Mouse (Mus musculus) testis, postnatal 14 days (tissue): ENCODE measurements around the gene Dhx9.
"Not testable (repeated sequence)": the region's sequence is repeated elsewhere in the genome, so short reads cannot be mapped to it uniquely, and the experiment has no call there.

ENCODE experiments used
- DNase-seq: peaks from one replicate; pipeline ENCODE4 v3.0.0; 2021; ENCODE audit warnings: low spot score

Gene Dhx9

DNA sequence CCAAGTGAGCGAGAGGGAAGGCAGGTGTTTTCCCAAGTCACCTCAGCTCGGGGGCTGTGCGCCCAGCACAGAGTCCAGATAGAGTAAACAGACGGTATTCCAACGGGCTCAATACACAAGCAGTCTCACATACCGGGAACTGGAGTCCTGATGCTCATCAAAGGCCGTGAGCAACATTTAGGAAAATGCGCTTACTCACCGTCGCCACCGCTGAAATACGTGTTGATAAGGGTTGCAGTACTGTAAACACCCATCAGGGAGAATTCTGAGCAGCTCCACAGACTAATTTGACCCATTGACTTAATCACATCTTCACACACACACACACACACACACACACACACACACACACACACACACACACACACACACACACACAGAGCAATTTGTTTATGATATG lies 63.2 kb downstream of the Dhx9 start:
- no peak for DNase-seq

DNA sequence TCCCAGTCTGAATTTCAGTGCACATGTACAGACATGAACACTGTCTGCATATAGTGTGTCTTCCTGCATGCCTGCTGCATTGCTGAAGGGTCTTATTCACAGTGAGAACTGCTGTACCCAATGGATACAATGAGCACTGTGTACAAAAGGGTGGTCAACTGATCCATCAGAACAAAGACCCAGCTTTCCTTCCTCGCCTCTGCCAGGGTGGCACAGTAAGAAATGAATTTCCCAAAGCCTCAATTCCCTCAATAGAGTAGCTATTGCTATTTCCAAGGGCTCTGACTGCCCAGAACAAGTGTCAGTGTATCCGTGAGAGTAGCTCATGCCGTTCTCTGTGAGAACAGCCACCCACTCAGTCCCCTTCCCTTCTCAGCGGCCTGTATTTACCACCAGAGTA lies 69.7 kb downstream of the Dhx9 start:
- DNase-seq, result not testable (repeated sequence)

DNA sequence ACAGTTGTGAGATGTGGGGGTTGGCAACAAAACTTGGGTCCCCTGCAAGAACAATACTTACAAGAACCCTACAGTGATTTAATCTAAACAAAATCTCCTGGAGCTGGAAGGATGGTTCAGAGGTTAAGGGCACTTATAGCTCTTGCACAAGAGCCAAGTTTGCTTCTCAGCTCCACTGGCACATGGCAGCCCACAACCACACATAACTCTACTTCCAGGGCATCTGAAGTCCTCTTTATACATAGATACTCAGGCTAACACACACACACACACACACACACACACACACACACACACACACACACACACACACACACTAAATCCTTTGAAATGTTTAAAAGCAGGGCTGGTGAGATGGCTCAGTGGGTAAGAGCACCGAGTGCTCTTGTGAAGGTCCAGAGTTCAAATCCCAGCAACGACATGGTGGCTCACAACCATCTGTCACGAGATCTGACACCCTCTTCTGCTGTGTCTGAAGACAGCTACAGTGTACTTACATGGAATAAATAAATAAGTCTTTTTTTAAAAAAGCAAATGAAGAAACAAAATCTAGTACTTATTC lies 71.1 kb downstream of the Dhx9 start:
- not testable (repeated sequence) for DNase-seq

- not testable (repeated sequence) for DNase-seq
Observed at GRCm38 (mm10) chr1:153415742-153416141, 71.7 kb downstream of the Dhx9 start.

GRCm38 (mm10) chr1:153414962-153415361 lies 72.5 kb downstream of the Dhx9 start:
- no peak for DNase-seq

GRCm38 (mm10) chr1:153414114-153414723 lies 73.2 kb downstream of the Dhx9 start:
- peak; percentile 83 for DNase-seq

- not testable (repeated sequence) for DNase-seq
Observed at GRCm38 (mm10) chr1:153413397-153414020, 74.0 kb downstream of the Dhx9 start.

DNA sequence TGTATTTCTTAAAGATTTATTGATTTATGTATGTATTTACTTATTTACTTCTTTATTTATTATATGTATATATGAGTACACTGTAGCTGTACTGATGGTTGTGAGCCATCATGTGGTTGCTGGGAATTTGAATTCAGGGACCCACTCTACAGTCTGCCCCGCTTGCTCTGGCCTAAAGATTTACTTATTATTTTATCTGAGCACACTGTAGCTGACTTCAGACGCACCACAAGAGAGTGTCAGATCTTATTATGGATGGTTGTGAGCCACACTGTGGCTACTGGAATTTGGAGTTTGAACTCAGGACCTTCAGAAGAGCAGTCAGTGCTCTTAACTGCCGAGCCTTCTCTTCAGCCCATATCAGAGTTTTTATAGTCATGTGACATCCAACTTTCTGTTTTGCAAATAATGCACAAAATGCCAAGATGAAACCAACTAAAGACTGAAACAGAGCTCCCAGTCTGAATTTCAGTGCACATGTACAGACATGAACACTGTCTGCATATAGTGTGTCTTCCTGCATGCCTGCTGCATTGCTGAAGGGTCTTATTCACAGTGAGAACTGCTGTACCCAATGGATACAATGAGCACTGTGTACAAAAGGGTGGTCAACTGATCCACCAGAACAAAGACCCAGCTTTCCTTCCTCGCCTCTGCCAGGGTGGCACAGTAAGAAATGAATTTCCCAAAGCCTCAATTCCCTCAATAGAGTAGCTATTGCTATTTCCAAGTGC lies 74.6 kb downstream of the Dhx9 start:
- not testable (repeated sequence) for DNase-seq

DNA sequence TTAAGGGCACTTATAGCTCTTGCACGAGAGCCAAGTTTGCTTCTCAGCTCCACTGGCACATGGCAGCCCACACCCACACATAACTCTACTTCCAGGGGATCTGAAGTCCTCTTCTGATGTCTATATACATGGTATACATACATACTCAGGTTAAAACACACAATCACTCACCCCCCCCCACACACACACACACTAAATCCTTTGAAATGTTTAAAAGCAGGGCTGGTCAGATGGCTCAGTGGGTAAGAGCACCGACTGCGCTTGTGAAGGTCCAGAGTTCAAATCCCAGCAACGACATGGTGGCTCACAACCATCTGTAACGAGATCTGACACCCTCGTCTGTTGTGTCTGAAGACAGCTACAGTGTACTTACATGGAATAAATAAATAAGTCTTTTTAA lies 75.7 kb downstream of the Dhx9 start:
- DNase-seq, result no peak

- not testable (repeated sequence) for DNase-seq
Observed at GRCm38 (mm10) chr1:153410915-153411314, 76.5 kb downstream of the Dhx9 start.

DNA sequence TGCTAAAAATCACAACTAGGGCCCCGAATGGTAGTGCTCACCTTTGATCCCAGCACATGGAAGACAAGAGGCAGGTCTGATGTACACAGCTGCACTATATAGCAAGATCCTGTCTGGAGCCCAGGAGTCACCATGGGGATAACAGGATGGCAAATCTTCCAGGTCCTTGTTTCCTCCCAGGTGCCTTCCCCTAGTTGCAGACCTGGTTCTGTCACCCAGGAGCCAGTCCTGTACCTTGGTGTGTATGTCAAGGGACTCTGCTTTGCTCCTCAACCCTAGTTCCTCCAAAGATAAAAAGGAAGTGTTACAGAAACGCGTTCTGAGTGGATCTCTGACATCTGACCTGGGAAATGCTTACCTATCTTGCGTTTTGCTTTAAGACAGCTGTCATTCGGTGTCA lies 79.2 kb downstream of the Dhx9 start:
- not testable (repeated sequence) for DNase-seq

DNA sequence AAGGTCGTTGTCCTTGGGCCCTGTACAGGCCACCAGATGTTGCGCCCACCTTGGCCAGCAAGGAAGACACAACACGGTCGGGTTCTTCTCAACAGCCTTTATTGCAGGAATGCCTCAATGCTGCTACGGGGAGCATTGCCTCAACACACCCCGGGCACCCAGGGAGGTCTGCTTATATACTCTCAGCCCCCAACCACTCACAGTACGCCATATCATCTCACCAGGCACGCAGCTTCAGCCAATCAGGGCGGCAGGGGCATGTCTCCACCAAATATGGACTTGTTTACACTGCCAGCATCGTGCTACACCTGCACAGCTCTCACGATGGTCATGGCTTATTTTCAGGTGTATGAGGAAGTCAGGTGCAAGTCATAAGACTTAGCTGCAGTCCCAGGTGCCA lies 79.8 kb downstream of the Dhx9 start:
- not testable (repeated sequence) for DNase-seq
